Mouse (Mus musculus) adrenal gland (tissue): Measurements from ENCODE around the gene Xylt1.

Source experiments
- intact Hi-C: fragments of 180-260 bp; cut with DNase I; formaldehyde crosslinking; loops from one replicate; pipeline ENCODE4 v1.15.1; 2025

Gene Xylt1

GRCm38 (mm10) chr7:117686120-117686996 lies 305.6 kb downstream of the Xylt1 start:
- intact Hi-C loops = no loop called here

- intact Hi-C loops = no loop called here
Observed at GRCm38 (mm10) chr7:117686997-117687302, 306.2 kb downstream of the Xylt1 start.

GRCm38 (mm10) chr7:117695612-117696011 lies 314.8 kb downstream of the Xylt1 start:
- intact Hi-C loops = no loop called here

GRCm38 (mm10) chr7:117697681-117698080 lies 316.9 kb downstream of the Xylt1 start:
- intact Hi-C loops = no loop called here

GRCm38 (mm10) chr7:117698551-117699114 lies 317.9 kb downstream of the Xylt1 start:
- intact Hi-C loops = no loop called here

GRCm38 (mm10) chr7:117699343-117699985 lies 318.7 kb downstream of the Xylt1 start:
- intact Hi-C loops = no loop called here

- intact Hi-C loops = no loop called here
Observed at GRCm38 (mm10) chr7:117700066-117700465, 319.3 kb downstream of the Xylt1 start.

GRCm38 (mm10) chr7:117709901-117710607 lies 329.3 kb downstream of the Xylt1 start:
- intact Hi-C loops = loop anchor here (5.0 kb wide), 1 partner anchor 172 kb away; no protein-coding TSS in a partner anchor

- intact Hi-C loops = no loop called here
Observed at GRCm38 (mm10) chr7:117716876-117717408, 336.2 kb downstream of the Xylt1 start.

- intact Hi-C loops = loop anchor here (10.0 kb wide), 1 partner anchor 64 kb away; no protein-coding TSS in a partner anchor
Observed at GRCm38 (mm10) chr7:117720426-117720825, 339.6 kb downstream of the Xylt1 start.
